In genomic region chr12:29921481-29921880, GRCm38 (mm10) we compare ENCODE assay signal across 12 mouse cellular contexts. TPM values are rescaled to one million over a fixed set of nuclear protein-coding genes. Genes with fewer than 3 reads are reported as not detected.
DNase-seq lines count a peak whose midpoint lies in the region.
"Had no signal": no experiment of that assay in that cellular context is flagged by ENCODE, and none has a peak within 500 bp of the region (broad histone marks: within the 10 kb centered on the region; RNA-seq: fewer than 3 reads in every experiment).

No protein-coding gene starts in this region.

- DNase-seq in adrenal gland, adult (ENCODE audit: inconsistent age in 2 of 2, low spot score in 1 of 2) = peak; percentile 38 to 81
- DNase-seq in adrenal gland, postnatal 4 days (ENCODE audit: low spot score in 2 of 2) = no peak
- peak; percentile 64 for DNase-seq in adrenal gland, adult 8-10 months
- DNase-seq in adrenal gland, adult 18-20 months (ENCODE audit: low spot score in 2 of 2) = no peak
- no peak for DNase-seq in spleen, adult 12 weeks (ENCODE audit: low spot score)
- DNase-seq: B cell, adult 2 months; cerebellum, adult 11-12 months; cerebellum, adult 2 months; cerebellum, adult 9-10 months; cerebellum, postnatal 10 days; cerebellum, postnatal 25 days; forebrain, postnatal 0 days had no signal

RNA-seq across cellular contexts. Expression of gene Pxdn, which starts 15.9 kb away (rescaled TPM):
- 100 to 1,000 TPM; 115 to 134 TPM for total RNA-seq in adrenal gland, postnatal 4 days (2021)
- total RNA-seq in adrenal gland, adult 8-10 months (2022) = 10 to 100 TPM; 41.0 to 51.5 (median 44.3) TPM
- total RNA-seq in adrenal gland, adult 18-20 months (2021) = 10 to 100 TPM; 32.5 to 47.3 TPM

Comparison
In these comparisons a context has a peak if more than half of its experiments do, and no peak if none do; other contexts are left out.
1. DNase-seq: peak in adrenal gland, adult (2 of 2) and adrenal gland, adult 8-10 months (single experiment); none in adrenal gland, postnatal 4 days (0 of 2), adrenal gland, adult 18-20 months (0 of 2) and spleen, adult 12 weeks (single experiment).